Mouse (Mus musculus): ENCODE measurements around the gene Blnk. TPM values are rescaled to one million over a fixed set of nuclear protein-coding genes. Genes with fewer than 3 reads are reported as not detected.

Gene Blnk
- polyA plus RNA-seq, 1 experiment from 2014 or later: 0.96 TPM

DNA sequence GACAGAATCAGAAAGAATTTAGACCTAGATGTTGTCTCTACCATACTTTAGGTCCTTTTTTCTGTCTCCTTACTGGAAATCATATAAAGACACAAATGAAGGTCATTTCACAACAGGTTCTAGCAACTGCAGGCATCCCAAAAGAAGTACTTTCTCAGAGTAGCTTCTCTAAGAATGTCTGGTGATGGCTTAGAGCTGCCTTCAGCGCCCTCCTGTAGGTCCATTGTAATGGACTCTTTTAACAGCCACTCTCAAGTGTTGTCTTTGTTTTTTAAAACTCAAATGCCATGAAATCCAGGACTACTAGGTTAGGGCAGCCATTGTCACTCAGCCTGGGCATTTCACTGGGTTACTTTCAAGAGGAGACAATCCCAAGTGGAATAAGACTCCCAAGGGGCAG is 35.4 kb downstream of the Blnk start:
- Histone ChIP-seq H3K36me3 (ENCODE audit: control insufficient read depth, insufficient read depth, low read length) (no peaks in the 10 kb centered on the region), H3K4me3 (ENCODE audit: low read length) (no peak overlapping the region), H3K9ac (ENCODE audit: low read depth, low read length) (no peak overlapping the region), H3K4me1 (ENCODE audit: control insufficient read depth, insufficient read depth, low read depth, low read length) (no peaks in the 10 kb centered on the region), H3K27ac (ENCODE audit: low read depth, low read length) (no peak overlapping the region), H3K9me3 (ENCODE audit: control insufficient read depth, low read length) (no peaks in the 10 kb centered on the region), H3K4me2 (ENCODE audit: low read length) (no peak overlapping the region), H3K27me3 (replicated peaks; ENCODE audit: control insufficient read depth, insufficient read depth, low read length) (no peaks in the 10 kb centered on the region)
- ATAC-seq: no peak
- 21% methylated on average over 1 of the region's 1 CpGs for WGBS

GRCm38 (mm10) chr19:40946937-40947577 is 47.3 kb downstream of the Blnk start:
- H3K27me3 ChIP-seq (replicated peaks; ENCODE audit: control insufficient read depth, insufficient read depth, low read length): no peaks in the 10 kb centered on the region
- H3K4me3 ChIP-seq (ENCODE audit: low read length): no peak overlapping the region
- WGBS: 90% methylated on average over 4 of the region's 4 CpGs
- H3K36me3 ChIP-seq (ENCODE audit: control insufficient read depth, insufficient read depth, low read length): no peaks in the 10 kb centered on the region
- no peak for ATAC-seq
- no peak overlapping the region for H3K4me2 ChIP-seq (ENCODE audit: low read length)
- no peak overlapping the region for H3K27ac ChIP-seq (ENCODE audit: low read depth, low read length)
- H3K9ac ChIP-seq (ENCODE audit: low read depth, low read length): no peak overlapping the region
- H3K4me1 ChIP-seq (ENCODE audit: control insufficient read depth, insufficient read depth, low read depth, low read length): no peaks in the 10 kb centered on the region
- H3K9me3 ChIP-seq (ENCODE audit: control insufficient read depth, low read length): no peaks in the 10 kb centered on the region

GRCm38 (mm10) chr19:40943552-40943951 is 50.8 kb downstream of the Blnk start:
- Histone ChIP-seq H3K27me3 (replicated peaks; ENCODE audit: control insufficient read depth, insufficient read depth, low read length) (no peaks in the 10 kb centered on the region), H3K9ac (ENCODE audit: low read depth, low read length) (no peak overlapping the region), H3K4me1 (ENCODE audit: control insufficient read depth, insufficient read depth, low read depth, low read length) (no peaks in the 10 kb centered on the region), H3K4me2 (ENCODE audit: low read length) (no peak overlapping the region), H3K27ac (ENCODE audit: low read depth, low read length) (no peak overlapping the region), H3K36me3 (ENCODE audit: control insufficient read depth, insufficient read depth, low read length) (no peaks in the 10 kb centered on the region), H3K4me3 (ENCODE audit: low read length) (no peak overlapping the region), H3K9me3 (ENCODE audit: control insufficient read depth, low read length) (no peaks in the 10 kb centered on the region)
- ATAC-seq: no peak
- 89% methylated on average over 7 of the region's 7 CpGs for WGBS

DNA sequence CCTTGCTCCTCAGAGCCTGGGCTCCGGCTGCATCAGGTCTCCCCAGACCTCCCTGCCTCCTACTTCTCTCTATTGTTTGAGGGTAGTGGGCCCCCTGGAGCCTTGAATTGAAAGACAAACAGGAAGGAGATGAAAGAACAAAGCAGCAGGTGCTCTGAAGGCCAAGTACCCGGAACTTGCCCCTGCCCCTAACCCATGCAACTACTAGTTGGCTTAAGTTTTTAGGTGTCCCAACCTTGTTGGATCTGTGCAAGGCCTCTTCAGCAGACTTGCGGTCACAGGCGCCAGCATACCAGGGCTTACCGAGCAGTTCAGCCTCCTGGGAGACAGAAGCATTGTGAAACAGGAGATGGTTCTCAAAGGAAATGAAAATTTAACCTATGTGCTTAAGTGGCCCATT is 58.3 kb downstream of the Blnk start:
- Histone ChIP-seq H3K9me3 (ENCODE audit: control insufficient read depth, low read length) (no peaks in the 10 kb centered on the region), H3K27me3 (replicated peaks; ENCODE audit: control insufficient read depth, insufficient read depth, low read length) (no peaks in the 10 kb centered on the region), H3K4me2 (ENCODE audit: low read length) (no peak overlapping the region), H3K4me1 (ENCODE audit: control insufficient read depth, insufficient read depth, low read depth, low read length) (no peaks in the 10 kb centered on the region), H3K36me3 (ENCODE audit: control insufficient read depth, insufficient read depth, low read length) (no peaks in the 10 kb centered on the region), H3K9ac (ENCODE audit: low read depth, low read length) (no peak overlapping the region), H3K4me3 (ENCODE audit: low read length) (no peak overlapping the region), H3K27ac (ENCODE audit: low read depth, low read length) (no peak overlapping the region)
- 24% methylated on average over 5 of the region's 5 CpGs for WGBS
- ATAC-seq: no peak

DNA sequence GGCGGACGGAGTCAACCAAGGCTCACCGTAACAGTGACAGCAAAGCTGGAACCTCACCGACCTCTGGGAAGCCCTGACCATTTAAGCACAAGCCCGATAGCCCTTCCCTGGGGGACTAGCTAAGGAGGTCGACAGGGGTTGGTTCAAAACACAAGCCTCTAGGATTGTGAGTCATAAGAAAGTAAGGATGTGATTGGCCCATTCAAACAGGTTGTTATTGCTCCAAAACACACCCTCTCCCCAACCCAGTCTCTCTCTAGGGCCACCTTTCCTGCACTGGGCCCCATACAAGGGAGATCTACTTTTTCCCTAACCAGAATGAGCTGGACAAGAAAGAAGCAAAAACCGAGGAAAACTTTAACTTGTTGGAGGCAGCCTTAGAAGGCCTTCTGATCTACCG is 59.0 kb downstream of the Blnk start:
- H3K27ac ChIP-seq (ENCODE audit: low read depth, low read length): no peak overlapping the region
- H3K4me2 ChIP-seq (ENCODE audit: low read length): no peak overlapping the region
- no peak overlapping the region for H3K9ac ChIP-seq (ENCODE audit: low read depth, low read length)
- H3K4me3 ChIP-seq (ENCODE audit: low read length): no peak overlapping the region
- ATAC-seq: no peak
- WGBS: 45% methylated on average over 8 of the region's 8 CpGs
- H3K4me1 ChIP-seq (ENCODE audit: control insufficient read depth, insufficient read depth, low read depth, low read length): no peaks in the 10 kb centered on the region
- no peaks in the 10 kb centered on the region for H3K36me3 ChIP-seq (ENCODE audit: control insufficient read depth, insufficient read depth, low read length)
- H3K9me3 ChIP-seq (ENCODE audit: control insufficient read depth, low read length): no peaks in the 10 kb centered on the region
- H3K27me3 ChIP-seq (replicated peaks; ENCODE audit: control insufficient read depth, insufficient read depth, low read length): no peaks in the 10 kb centered on the region

DNA sequence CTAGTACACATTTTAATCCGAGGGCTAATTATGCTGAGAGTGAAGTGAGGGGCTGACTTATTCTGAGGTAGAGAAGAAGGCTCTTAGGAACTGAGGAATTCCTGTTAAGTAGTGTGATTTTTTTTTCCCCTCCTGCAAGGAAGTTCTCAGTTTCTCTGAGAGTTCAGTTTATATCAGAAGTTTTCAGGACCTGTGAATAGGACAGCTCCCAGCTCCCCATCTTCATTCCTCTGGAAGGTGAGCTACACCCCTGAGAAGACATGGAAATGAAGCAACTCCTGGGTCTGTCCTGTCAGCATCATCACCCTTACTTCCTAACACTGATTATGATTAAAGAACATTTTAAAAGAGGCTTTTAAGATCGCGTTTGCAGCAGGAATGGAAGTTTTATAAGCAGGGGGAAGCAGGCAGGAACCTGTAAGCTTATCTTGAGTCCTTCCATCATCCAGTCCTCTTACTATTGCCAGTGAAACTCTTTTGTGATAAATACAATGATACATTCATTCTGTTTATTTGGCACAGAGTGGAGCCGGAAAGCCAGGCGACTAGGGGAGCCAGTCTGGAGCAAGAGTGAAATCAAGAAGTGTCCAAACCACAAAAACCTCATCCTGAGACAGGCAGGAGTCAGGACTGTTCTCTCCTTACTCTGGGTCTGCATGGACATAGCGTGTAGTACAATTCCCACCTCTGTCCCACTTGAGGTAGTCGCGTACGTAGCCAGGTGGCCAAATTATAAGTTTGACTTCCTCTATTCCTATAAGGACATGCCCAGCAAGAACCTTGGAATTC is 62.6 kb downstream of the Blnk start:
- 64% methylated on average over 9 of the region's 9 CpGs for WGBS
- H3K9ac ChIP-seq (ENCODE audit: low read depth, low read length): no peak overlapping the region
- no peak for ATAC-seq

DNA sequence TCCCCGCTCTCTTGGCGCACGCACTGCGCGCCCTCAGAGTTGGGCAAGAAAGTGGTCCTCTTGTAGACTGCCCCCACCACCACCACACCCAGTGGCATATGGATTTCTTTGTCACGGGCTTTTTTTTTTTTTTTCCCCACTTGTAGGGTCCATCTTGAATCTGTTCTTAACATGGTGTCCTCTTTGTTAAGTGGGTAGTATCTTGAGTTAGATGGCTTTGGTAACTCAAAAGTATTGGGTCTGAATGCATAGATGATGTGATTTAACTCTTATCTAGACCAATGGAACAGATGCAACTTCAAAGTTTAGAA is 99.0 kb downstream of the Blnk start:
- Histone ChIP-seq H3K27me3 (replicated peaks; ENCODE audit: control insufficient read depth, insufficient read depth, low read length) (peaks cover 18% of the 10 kb centered on the region), H3K4me1 (ENCODE audit: control insufficient read depth, insufficient read depth, low read depth, low read length) (no peaks in the 10 kb centered on the region), H3K4me3 (ENCODE audit: low read length) (peak overlapping the region; percentile 75), H3K27ac (ENCODE audit: low read depth, low read length) (peak overlapping the region; percentile 97), H3K36me3 (ENCODE audit: control insufficient read depth, insufficient read depth, low read length) (no peaks in the 10 kb centered on the region), H3K4me2 (ENCODE audit: low read length) (peak overlapping the region; percentile 80), H3K9ac (ENCODE audit: low read depth, low read length) (peak overlapping the region; percentile 77), H3K9me3 (ENCODE audit: control insufficient read depth, low read length) (no peaks in the 10 kb centered on the region; the same call in 1 of the 2 replicates)
- no peak for ATAC-seq
- WGBS: 0% methylated on average over 6 of the region's 6 CpGs

More for the DNA sequence above, 62.6 kb downstream of the Blnk start:
- Histone ChIP-seq H3K4me2 (ENCODE audit: low read length) (no peak overlapping the region), H3K4me3 (ENCODE audit: low read length) (no peak overlapping the region), H3K27ac (ENCODE audit: low read depth, low read length) (no peak overlapping the region), H3K4me1 (ENCODE audit: control insufficient read depth, insufficient read depth, low read depth, low read length) (no peaks in the 10 kb centered on the region), H3K9me3 (ENCODE audit: control insufficient read depth, low read length) (no peaks in the 10 kb centered on the region), H3K27me3 (replicated peaks; ENCODE audit: control insufficient read depth, insufficient read depth, low read length) (no peaks in the 10 kb centered on the region), H3K36me3 (ENCODE audit: control insufficient read depth, insufficient read depth, low read length) (no peaks in the 10 kb centered on the region)

DNA sequence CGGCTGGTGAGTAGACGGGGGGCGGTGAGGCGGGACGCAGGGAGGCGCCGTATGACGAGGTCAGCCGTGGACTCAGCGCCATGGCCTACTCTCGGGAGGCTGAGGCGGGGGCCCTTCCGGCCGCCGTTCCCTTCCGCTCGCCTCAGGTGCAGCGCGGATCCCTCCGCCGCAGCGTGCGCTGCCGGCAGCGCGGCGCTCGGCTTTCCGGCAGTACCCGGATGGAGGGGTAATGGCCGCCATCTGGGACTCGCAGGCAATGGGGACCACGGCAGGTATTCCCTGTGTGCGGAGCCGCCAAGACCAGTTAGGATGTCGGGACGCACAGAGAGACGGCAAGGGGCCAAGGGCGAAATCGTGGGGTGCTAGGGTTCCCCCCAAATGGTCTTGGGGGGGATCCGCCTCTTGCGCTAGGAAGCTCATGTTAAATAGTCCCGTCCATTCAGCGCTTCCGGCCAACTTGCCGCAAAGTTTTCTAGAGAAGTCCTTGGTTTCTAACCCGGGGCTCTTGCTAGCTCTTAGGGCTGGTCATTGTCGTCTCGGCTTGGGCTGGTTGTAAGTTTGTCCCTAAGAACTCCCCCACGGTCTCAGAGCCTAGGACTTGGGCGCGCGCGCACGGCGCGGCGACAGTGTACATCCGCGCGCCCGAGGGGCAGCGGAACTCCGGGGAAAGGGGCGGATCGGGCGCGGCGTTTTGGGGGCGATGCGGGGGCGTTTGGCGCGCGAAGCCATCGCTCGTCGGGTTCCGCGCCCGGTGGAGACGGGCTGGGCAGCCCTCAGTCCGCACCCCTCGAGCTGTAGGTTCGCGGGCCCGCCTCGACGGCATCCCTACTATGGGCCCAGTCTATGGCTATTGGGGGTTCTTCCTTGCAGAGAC is 99.6 kb downstream of the Blnk start, which contains the start of gene Zfp518a:
Gene Zfp518a (plus strand): TSS at position 187 of the 874 bp plus-strand sequence.
- Histone ChIP-seq H3K9ac (ENCODE audit: low read depth, low read length) (peak within 1 kb of the TSS; percentile 77), H3K9me3 (ENCODE audit: control insufficient read depth, low read length) (no peaks in the 10 kb centered on the region; the same call in 1 of the 2 replicates), H3K4me2 (ENCODE audit: low read length) (peak within 1 kb of the TSS; percentile 80), H3K27me3 (replicated peaks; ENCODE audit: control insufficient read depth, insufficient read depth, low read length) (peaks cover 21% of the 10 kb centered on the region), H3K4me3 (ENCODE audit: low read length) (peak within 1 kb of the TSS; percentile 75), H3K27ac (ENCODE audit: low read depth, low read length) (peak within 1 kb of the TSS; percentile 97), H3K36me3 (ENCODE audit: control insufficient read depth, insufficient read depth, low read length) (no peaks in the 10 kb centered on the region), H3K4me1 (ENCODE audit: control insufficient read depth, insufficient read depth, low read depth, low read length) (no peaks in the 10 kb centered on the region)
- ATAC-seq: peak; percentile 96
- under 1% methylated on average over 74 of the region's 89 CpGs for WGBS

- H3K9me3 ChIP-seq (ENCODE audit: control insufficient read depth, low read length): no peaks in the 10 kb centered on the region; the same call in 1 of the 2 replicates
- H3K27me3 ChIP-seq (replicated peaks; ENCODE audit: control insufficient read depth, insufficient read depth, low read length): peaks cover 23% of the 10 kb centered on the region
- no peaks in the 10 kb centered on the region for H3K36me3 ChIP-seq (ENCODE audit: control insufficient read depth, insufficient read depth, low read length)
- WGBS: 43% methylated on average over 21 of the region's 21 CpGs
- H3K4me2 ChIP-seq (ENCODE audit: low read length): peak overlapping the region; percentile 80
- peak overlapping the region; percentile 77 for H3K9ac ChIP-seq (ENCODE audit: low read depth, low read length)
- peak overlapping the region; percentile 97 for H3K27ac ChIP-seq (ENCODE audit: low read depth, low read length)
- ATAC-seq: no peak
- H3K4me1 ChIP-seq (ENCODE audit: control insufficient read depth, insufficient read depth, low read depth, low read length): no peaks in the 10 kb centered on the region
- peak overlapping the region; percentile 75 for H3K4me3 ChIP-seq (ENCODE audit: low read length)
Observed at GRCm38 (mm10) chr19:40894071-40894506, 100.2 kb downstream of the Blnk start.
